Mouse (Mus musculus) monocyte, adult 5-6 weeks (primary cell): ENCODE data around the gene Ctsf. TPM values are rescaled to one million over a fixed set of nuclear protein-coding genes. Genes with fewer than 3 reads are reported as not detected.

ENCODE experiments used
- ATAC-seq: fragments of 153-309, 156-312 bp; replicated peaks from 2 replicates; pipeline ENCODE4 v1.8.0; 2017; ENCODE audit warnings: mild to moderate bottlenecking; ENCODE audit not compliant: low TSS enrichment, insufficient number of reproducible peaks, severe bottlenecking, poor library complexity, low FRiP score
- total RNA-seq: library from RNA; stranded (forward); fragments of 200-1000, 200-491, 200-594 nt; gene quantifications from 3 replicates; pipeline ENCODE4 v1.2.3, GENCODE M21; 2017

Ctsf gene
- total RNA-seq, 1 experiment from 2014 or later, result not detected

- no peak for ATAC-seq
Measured at GRCm38 (mm10) chr19:4898972-4899371, 44.0 kb downstream of the Ctsf start.

GRCm38 (mm10) chr19:4899888-4900287, 45.0 kb downstream of the Ctsf start:
- no peak for ATAC-seq

- peak; percentile 68; the same call in 1 of the 2 replicates for ATAC-seq
Measured at GRCm38 (mm10) chr19:4905979-4906794, 51.3 kb downstream of the Ctsf start, which contains the start of gene Bbs1. TSS of gene Bbs1 (minus strand) at chr19:4906628.

- ATAC-seq, result no peak
Measured at GRCm38 (mm10) chr19:4908107-4908506, 53.2 kb downstream of the Ctsf start.

GRCm38 (mm10) chr19:4909376-4909775, 54.4 kb downstream of the Ctsf start:
- ATAC-seq, result no peak

Other genes with a start within 250 kb of the Ctsf start
- not detected in 3 replicates for gene Lrfn4, start 239.5 kb upstream of the Ctsf start, total RNA-seq
- 16.7 to 27.3 TPM (median 27.2 TPM) in 3 replicates for gene Rce1, start 229.5 kb upstream of the Ctsf start, total RNA-seq
- gene Gm960, start 156.5 kb upstream of the Ctsf start, total RNA-seq, result not detected in 3 replicates
- gene Sptbn2, start 144.0 kb upstream of the Ctsf start, total RNA-seq, result not detected in 3 replicates
- gene Rbm4b, start 98.6 kb upstream of the Ctsf start, total RNA-seq, result 12.2 to 30.8 TPM (median 24.9 TPM) in 3 replicates
- gene Rbm4, start 61.2 kb upstream of the Ctsf start, total RNA-seq, result 67.3 to 110 TPM (median 84.7 TPM) in 3 replicates
- gene Gm21992, start 43.5 kb upstream of the Ctsf start, total RNA-seq, result 15.1 to 25.6 TPM (median 19.0 TPM) in 3 replicates
- gene Rbm14, start 43.5 kb upstream of the Ctsf start, total RNA-seq, result 6.2 to 21.3 TPM (median 6.9 TPM) in 3 replicates
- 18.7 to 42.7 TPM (median 33.6 TPM) in 3 replicates for gene Ccs, start 15.8 kb upstream of the Ctsf start, total RNA-seq
- gene Ccdc87, start 15.8 kb upstream of the Ctsf start, total RNA-seq, result not detected in 3 replicates
- gene Actn3, start 22.8 kb downstream of the Ctsf start, total RNA-seq, result 0.10 to 1.7 TPM in 2 of 3 replicates, not detected in the other
- 5.2 to 12.4 TPM (median 10.3 TPM) in 3 replicates for gene Zdhhc24, start 23.5 kb downstream of the Ctsf start, total RNA-seq
- gene Bbs1, start 51.5 kb downstream of the Ctsf start, total RNA-seq, result 0.29 TPM in 1 of 3 replicates, not detected in the others
- 38.4 to 56.8 TPM (median 49.0 TPM) in 3 replicates for gene Dpp3, start 73.2 kb downstream of the Ctsf start, total RNA-seq
- gene Peli3, start 88.0 kb downstream of the Ctsf start, total RNA-seq, result not detected in 3 replicates
- gene Mrpl11, start 107.0 kb downstream of the Ctsf start, total RNA-seq, result 17.6 to 27.9 TPM (median 17.8 TPM) in 3 replicates
- gene Npas4, start 135.2 kb downstream of the Ctsf start, total RNA-seq, result not detected in 3 replicates
- 0.97 TPM in 1 of 3 replicates, not detected in the others for gene Slc29a2, start 168.7 kb downstream of the Ctsf start, total RNA-seq
- gene B4gat1, start 183.7 kb downstream of the Ctsf start, total RNA-seq, result 5.1 to 6.9 TPM in 2 of 3 replicates, not detected in the other
- gene AC124502.3, start 183.8 kb downstream of the Ctsf start, total RNA-seq, result 4.3 TPM in 1 of 3 replicates, not detected in the others
- gene Brms1, start 186.2 kb downstream of the Ctsf start, total RNA-seq, result 16.6 to 60.3 TPM (median 46.3 TPM) in 3 replicates
- 0.19 to 0.68 TPM (median 0.21 TPM) in 3 replicates for gene Rin1, start 195.4 kb downstream of the Ctsf start, total RNA-seq
- gene Cd248, start 212.9 kb downstream of the Ctsf start, total RNA-seq, result not detected in 3 replicates
- 0.67 to 7.8 TPM (median 3.3 TPM) in 3 replicates for gene Tmem151a, start 230.4 kb downstream of the Ctsf start, total RNA-seq
- 10.4 to 13.3 TPM (median 10.5 TPM) in 3 replicates for gene Yif1a, start 233.4 kb downstream of the Ctsf start, total RNA-seq
- 0.32 TPM in 1 of 3 replicates, not detected in the others for gene Cnih2, start 243.4 kb downstream of the Ctsf start, total RNA-seq